Mouse (Mus musculus): ENCODE results near the gene Efcab7. TPM values are rescaled to one million over a fixed set of nuclear protein-coding genes. Genes with fewer than 3 reads are reported as not detected.
A peak's percentile ranks its signal among the peaks of the same experiment; 100 is the strongest.

Efcab7 gene
- 1 to 10 TPM; 5.4 to 9.6 TPM for total RNA-seq (2021)

DNA sequence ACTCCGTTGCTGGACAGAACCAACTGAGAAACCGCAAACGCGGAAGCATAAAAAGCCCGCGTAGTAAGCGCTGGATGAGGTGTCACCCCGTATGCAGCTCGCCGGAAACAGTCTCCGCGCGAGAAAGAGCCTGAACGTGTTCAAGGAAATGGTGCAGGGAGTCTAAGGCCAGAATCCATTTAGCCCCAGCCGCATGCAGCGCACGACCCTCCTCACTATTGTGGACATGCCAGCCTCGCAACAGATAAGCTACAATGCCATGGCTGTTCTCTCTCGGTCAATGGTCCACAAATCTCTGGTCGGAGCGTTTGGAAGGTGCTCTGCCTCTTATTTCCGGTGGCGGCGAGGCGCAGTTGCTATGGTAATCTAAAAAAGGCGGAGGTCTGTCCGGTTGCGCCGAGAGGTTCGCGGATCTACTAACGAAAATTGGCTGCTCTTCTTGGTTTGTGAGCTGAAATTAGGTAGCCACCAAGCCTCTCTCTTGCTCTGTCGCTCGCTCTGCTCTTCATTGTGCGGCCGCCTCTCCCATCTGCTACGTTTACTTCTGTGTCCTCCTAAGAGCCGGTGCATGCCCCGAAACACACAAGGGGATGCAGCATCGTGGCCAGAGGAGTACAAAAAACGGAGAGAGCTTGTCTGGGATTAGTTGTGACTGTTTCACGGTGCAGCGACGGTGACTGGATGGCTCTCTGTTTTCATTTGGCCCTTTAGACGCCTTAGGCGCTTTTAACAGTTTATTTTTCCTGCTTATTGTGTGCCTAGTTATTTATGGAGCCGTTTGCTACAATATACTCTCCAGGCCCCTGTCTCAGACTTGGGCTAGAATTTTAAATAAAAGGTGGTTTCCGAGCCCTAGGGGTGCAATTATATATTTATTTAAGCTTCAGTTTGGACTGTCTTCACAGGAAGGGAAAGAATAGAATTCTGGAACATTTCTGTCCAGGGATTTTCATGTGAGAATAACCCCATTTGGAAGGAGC lies at the start of gene Efcab7:
TSS of gene Efcab7 (plus strand) at position 105 of the 980 bp plus-strand sequence.
- peak; percentile 88 for DNase-seq

DNA sequence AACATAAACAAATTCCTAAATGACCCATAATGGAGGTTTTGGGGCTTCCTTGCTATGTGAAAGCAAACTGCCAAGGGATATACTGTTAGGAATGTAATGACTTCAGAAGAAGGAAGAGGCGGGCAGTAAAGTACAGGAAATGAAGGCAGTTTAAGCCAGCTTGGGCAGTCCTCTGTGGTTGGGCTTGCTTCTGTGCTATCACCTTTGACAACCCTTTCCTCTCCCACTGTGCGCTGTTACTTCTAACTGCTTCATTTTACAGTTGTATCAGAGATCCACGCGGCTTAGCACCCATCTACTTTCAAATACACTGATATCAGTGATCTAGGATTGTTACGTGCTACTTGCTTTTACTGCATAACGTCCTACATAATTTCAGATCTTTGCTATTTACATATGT lies 36.6 kb upstream of the Efcab7 start:
- DNase-seq: no peak

DNA sequence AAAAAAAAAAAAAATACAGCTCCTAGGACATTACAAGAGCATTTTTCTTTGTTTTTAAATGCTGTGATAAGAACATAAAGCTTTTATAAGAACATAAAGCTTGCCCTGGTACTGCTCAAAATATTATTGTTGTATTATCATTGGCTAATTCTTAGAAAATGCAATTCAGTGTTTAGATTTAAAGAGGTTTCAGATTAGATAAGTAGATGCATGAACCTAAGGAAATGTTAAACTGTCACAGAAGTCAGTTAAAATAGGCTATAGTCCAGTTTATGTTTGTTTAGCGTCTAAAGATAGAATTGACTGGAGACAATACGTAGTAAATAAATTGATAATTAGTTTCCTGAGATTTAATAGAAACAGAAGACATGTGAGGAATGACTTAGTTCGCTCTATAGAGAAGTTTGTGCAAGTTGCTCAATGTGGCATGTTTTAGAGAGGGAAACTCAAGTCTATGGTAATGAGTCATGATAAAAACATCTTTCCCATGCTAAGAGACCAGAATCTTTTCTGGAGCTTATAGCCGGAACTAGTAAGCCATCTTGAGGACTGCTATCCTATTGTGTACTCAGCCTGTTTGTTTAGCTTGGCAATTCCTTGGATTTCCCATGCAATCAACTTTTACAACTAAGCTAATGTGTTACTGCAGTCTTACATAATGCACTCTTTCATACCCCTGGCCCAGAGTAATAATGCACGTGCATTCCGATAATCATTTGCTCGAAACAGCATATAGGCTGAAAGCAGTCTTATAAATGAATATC lies 12.1 kb upstream of the Efcab7 start:
- no peak for DNase-seq

DNA sequence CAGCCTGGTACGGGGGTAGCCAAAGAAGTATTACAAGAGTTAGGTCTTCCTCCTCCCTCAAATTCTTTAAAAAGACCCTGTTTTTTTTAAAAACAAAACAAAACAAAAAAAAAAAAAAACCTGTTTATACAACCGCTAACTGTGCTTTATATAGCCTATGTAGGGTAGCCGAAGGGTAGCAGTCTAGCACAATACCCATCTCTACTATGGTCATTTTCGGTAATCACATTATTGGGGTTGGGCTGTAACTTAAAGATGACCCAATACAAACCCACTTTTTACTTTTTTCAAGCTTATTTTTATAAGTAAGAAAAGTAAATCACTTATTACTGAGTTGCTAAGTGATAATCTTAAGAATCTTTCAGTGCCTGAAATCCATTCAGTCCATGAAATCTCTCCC lies 661 bp upstream of the Efcab7 start:
- DNase-seq: no peak

DNA sequence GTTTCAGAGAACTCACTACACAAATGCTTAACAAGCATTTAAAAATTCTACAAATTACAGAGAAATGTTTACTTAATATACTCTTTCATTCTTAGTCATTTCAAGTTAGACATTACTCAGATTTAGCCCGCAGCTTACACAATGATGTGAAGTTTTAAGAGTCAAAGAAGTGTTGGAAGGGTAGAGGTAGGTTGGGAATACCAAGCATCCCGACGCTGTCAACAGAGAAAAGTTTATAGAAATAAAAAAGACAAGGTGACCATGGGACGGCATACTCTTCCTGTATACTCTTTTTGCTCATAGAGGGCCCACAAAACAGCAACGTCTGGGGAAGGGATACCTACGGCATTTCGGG lies 282 bp upstream of the Efcab7 start:
- DNase-seq: no peak

DNA sequence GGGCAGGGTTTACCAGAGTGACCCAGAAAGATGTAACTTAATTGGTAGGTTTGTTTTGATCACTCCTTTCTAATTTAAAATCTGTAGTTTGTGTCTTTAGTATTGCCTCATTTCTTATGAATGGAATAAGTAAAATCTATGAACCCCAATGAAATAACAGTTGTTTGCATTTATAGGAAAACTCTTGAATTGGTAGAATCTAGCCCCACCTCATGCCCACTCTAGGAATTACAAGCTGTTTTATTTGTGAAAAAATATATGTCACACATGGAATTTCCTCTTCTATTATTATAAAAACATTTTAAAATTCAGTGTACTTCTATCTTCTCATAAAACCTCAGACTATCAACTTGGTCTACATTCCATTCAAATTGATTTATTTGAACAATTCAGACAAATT lies 52.9 kb downstream of the Efcab7 start:
- DNase-seq: peak in 1 of 2 experiments; percentile 8

DNA sequence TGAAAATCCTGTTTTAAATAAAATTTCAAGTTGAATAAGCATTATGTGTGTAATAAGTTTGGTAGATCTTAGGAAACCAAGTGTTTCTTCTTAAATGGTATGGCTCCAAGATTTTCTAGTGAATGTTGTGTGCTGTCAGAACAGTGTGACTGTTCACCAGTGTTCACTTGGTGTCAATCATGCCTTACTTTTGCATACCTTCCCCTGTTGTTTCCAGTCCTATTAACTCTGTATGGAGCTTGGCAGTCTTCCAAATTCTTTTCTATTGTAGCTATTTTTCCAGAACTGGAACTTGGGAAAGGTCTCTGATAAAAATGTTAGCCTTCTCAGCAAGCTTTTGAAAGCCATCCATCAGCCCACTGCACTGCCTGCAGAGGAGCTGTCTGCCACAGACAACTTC lies 53.4 kb downstream of the Efcab7 start:
- no peak for DNase-seq

DNA sequence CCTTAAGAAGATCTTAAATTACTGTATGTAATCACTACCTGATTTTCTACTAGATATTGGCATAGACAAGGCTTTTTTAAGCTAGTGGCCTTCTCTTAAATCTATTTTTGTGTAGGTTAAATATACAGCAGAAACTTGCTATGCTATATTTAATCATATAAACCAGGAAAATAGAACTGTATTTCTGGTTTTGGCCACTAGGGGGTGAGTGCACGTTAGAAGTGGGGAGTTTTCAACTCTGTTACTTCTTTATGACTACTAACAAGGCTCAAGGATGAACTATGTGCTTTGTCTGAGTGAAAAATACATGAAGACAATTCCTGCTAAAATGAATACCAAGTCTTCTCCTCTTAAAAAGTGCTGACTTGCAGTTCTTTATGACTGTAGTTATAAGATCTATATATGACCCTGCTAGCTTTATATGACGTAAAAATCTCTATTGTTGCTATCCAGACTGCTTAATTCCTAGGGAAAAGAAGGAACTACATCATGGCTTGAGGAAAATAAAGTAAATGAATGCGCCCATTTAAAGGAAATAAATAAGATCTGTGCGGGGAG lies 85.0 kb downstream of the Efcab7 start:
- no peak for DNase-seq

DNA sequence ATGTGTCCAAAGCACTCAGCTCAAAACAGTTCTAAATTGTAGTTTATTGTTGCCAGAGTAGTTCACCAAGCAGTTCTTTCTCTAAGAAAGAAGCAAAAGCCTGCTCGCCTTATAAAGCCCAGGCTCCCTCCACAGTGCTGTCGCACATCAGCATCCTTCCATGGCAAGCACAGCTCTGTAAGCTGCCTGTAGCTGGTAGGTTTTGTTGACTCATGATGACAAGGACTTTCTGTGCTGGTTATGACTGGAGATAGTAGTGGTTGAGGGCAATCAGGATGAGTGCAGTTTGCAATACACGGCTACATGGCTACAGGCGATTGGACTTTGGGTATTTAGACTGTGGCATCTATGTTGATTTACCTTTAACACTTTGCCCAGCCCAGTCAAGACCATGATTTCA lies 97.4 kb downstream of the Efcab7 start:
- no peak for DNase-seq

DNA sequence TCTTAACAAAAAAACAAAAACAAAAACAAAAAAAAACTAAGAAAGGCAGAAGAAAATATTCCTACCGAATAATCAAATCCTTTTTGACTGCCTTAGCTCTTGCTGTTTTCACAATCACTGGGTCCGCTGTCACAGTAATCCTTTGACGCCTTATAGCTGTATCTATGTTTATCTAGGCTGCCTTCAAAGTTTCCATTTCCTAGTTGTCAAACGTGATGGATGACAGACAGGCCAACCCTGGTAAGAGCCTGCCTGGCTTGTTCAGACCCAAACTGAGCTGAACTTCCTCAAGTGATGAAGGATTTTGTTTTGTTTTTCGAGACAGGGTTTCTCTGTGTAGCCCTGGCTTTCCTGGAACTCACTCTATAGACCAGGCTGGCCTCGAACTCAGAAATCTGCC lies 99.5 kb downstream of the Efcab7 start:
- DNase-seq: no peak

DNA sequence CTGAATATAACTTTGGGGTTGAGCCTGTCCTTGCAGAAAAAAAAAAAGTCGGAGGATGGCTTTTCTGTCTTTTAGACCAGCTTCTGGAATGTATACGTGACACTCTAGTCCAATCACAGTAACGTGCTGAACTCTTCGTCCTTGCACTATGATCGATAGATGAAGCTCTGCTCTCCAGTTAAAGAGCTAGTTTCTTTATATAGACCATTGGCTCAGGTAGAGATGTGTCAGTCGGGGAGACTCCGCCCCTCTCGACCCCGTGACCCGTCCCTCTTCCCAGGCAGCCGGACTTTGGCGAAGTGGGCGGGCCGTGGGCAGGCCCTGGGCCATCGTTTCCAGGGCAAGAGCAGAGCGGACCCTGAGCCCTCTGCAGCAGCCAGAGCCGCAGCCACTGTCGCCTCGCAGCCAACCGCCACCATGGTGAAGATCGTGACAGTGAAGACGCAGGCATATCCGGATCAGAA lies 100.2 kb downstream of the Efcab7 start, which contains the start of gene Pgm1:
TSS of gene Pgm1 (plus strand) at position 266 of the 464 bp plus-strand sequence.
- no peak for DNase-seq

DNA sequence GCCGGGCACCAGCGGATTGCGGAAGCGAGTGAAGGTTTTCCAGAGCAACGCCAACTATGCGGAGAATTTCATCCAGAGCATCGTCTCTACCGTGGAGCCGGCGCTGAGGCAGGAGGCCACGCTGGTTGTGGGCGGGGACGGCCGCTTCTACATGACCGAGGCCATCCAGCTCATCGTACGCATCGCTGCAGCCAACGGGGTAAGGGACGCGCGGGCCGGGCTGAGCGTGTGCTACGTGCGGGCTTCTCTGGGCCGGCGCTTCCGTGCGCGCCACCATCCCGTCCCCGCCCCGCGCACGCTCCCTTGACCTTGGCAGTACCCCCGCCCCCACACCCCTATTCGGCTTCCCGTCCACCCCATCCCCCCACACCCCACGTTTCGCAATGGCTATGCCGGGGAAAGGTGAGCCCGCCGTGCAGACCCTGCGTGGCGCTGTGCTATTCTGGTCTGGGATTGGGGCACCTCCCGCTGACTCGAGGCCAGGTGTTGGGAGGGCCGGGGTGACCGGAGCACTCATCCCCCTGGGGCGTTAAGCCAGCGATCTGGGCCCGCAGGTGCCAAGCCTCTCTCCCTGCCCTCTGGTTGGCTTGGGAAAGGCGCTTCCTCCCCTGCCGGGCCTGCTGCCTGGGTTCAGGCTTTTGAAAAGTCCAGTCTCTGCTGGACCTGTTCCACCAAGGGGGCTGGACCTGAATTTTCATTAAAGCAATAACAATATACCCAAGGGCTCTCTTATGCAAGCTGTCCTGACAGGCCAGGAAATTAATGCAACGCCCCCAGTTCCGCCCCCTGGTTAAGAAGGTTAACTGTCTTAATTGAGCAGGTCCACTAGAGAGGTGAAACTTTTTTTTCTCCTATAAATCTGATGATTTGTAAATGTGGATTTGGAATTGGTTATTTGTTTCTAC lies 100.9 kb downstream of the Efcab7 start, which contains the start of gene Itgb3bp:
TSS of gene Itgb3bp (minus strand) at position 201 of the 905 bp plus-strand sequence.
- DNase-seq: peak; percentile 74 to 81

DNA sequence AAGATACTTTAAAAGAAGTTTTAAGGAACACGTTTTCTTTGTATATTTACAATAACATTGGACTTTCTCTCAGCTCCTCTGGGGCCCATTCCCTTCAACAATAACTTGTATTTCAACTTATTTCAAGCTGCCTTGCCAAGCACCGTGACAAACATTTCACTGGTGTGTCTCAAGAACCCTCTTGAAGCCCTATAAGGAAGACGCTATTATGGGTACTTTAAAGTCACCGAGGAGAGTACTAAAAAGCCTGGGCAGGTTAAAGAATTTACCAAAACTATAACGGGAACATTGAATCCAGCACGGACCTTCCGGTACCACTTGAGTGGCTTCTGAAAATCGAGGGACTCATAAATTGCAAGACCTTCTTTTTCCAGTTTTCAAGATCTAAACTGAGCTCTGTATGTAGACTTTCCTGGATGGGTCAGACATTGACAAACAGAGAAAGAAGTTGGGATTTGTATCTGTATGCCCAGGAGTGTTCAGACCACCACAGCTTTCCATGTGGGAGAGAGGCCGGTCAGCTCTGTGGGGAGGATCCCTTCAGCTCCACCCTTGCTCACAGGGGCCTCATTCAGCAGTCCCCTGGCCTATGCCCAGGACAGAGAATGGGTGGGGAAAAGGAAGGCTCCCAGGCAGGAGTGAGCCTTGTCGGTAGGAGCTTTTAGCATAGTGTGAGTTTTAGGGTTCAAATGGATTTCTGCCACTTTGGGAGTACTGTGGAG lies 101.7 kb downstream of the Efcab7 start:
- DNase-seq: no peak

DNA sequence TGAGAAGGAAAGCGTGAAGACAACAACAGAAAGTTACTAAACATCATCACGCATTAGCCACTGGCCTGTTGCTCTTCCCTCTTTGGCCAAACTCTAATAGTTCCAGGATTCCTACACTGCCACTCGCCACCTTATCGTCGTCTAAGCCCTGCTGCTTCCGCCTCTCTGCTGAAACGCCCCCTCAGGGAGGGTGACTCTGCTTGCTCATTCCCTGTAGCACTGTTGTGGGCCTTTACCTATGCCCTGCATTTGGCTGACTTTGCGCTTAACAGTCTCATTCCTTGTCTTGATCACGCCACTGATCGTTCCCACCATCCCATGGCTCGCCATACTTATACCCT lies 102.2 kb downstream of the Efcab7 start:
- DNase-seq: no peak

DNA sequence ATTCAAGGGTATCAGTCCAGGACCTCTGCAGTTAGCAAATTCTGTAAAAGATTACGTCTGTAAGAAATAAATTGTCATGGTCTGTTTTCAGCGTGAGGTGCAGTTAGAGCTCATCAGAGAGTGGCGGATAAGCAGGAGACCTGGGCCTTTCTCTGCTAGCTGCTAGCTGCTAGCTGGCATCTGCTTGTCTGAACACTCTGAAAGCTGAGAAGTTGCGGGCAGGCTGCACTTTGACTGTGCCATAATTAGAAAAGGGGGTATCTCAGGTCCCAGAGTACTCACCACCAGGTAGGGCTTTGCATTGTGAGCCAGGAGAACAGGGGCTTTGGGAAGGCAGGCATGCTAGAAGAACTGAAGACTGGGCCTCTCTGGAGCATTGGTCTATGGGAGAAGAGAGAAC lies 102.8 kb downstream of the Efcab7 start:
- no peak for DNase-seq

DNA sequence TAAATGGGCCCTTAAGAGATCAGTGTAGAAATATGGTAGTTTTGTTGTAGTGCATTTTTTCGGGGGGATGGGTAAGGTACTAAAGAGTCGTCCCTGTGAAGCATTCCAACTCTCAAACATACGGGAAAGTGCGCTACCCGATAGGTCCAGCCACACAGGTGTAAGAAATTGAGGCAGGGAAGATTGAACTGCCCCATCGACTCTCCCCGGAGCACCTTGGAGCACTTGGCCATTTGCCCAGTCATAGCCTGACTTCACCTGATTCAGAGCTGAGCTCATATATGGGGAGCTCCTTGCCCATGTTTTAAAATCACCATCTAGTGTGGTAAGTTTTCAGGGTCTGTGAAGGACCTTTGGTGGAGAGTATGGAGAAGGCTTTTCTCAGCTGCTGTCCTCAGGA lies 105.9 kb downstream of the Efcab7 start:
- no peak for DNase-seq

DNA sequence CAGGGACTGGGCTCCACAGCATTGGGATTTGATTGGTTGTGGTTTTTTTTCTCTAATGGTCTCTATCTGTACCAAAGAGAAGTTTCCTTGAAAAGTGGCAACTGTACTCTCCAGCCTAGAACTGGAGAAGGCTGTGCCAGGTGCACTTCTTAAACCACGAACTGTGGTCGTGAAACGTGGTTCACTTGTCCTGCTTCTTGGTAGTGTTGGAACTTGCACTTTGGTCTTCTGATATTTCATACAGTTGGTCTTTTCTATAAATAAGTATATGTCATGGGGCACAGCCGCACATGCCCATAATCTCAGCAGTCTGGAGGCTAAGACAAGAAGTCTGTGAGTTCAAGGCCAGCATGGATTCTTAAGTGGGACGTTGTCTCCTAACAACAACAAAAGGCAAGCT lies 107.3 kb downstream of the Efcab7 start:
- no peak for DNase-seq

DNA sequence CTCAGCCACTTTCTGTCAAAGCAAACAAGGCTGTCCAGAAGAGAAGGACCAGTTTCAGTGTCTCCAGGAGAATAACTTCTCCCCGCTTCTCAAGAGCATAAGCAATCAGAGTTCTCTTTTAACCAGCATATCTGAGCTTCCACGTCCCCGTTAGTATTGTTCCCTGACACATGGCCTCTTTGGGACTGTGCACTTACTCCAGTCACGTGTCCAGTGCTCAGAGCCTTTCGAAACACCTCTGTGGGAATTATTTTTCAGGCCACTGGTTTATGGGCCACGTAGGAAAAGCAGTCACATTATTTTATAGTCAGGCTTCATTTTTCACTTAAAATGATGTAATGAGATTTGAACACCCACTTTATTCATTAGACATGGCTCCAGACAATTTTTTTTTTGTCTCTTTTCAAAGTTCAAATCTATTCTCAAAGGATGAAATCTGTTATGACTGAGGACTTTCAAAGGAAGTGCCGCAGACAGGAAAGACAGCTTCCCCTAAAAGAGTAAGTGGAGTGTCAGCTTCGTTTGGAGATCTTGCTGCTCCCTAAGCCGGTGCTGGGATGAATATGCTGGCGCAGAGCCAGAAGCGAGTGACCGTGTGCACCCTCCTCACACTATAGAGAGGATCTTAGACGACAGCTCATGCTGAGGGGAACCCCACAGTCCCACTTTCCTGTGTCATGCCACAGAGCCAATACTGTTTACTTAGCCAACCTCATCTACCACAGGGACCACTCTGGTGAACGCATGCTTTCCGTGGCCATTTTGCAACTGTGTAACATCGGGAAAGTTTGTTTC lies 110.9 kb downstream of the Efcab7 start:
- DNase-seq: no peak

DNA sequence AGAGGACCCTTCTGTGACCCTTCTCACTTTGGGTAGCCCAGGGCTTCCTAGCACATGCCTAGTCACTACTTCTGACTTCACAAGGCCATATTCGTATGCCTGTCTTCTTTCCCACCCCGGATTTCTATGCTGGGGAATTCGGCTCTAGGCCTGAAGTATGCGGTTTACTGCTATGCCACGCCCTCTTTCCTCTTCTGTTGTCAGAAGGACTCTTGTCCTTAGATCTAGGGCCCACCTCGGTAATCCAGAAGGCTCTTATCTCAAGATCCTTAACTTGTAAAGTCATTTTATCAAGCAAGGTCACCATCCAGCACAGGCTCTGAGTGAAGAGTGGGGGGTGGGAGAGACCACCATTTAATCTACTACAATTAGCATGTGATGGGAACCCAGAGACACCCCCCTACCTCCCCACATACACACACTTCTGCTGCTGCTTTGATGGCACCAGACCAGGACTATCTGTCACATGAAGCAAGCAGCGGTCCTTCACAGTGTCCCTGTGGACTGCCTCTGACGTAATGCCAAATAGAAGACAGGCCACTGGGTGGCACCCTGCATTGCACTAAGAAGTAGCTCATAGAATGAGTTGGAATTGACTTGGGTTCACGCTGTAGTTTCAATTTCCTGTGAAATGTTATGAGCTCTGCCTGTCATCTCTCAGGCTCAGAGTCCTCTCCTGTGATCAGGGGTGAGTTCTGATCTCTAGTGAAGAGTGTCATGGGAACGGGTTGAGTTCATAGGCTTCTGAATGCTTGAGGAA lies 112.8 kb downstream of the Efcab7 start:
- DNase-seq: no peak

DNA sequence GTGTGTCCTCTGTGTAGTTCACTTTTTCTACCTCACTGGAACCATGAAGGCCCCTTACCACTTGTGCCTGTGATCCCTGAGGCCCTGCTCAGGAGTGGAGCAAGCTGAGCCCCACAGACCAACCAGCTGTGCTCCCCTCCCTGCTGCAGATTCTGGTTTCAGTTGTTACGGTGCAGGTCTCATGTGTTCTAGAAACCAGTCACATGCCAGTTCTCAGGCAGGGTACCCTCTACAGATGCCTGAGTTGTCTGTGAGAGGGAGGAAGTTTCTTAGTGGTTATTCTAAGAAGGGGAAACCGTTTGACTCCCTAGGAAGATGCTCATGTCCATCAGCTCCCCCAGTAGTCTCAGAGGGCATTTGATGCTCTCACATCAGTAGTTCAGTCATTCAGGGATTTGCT lies 115.6 kb downstream of the Efcab7 start:
- no peak for DNase-seq
